Mouse (Mus musculus) midbrain, embryonic 16.5 days (tissue): ENCODE measurements around the gene Ctnnd2. TPM values are rescaled to one million over a fixed set of nuclear protein-coding genes. Genes with fewer than 3 reads are reported as not detected.
A peak's percentile ranks its signal among the peaks of the same experiment; 100 is the strongest.

Source experiments
- ATAC-seq: fragments of 200-750 bp; cut with Nextera tagmentation; 2 replicates; pipeline ENCODE4 v1.8.0; 2017; ENCODE audit warnings: moderate TSS enrichment
- H3K27ac ChIP-seq: fragments of 300-500 bp; sonication (generic); 2 replicates; pipeline ENCODE4 v1.5.1; 2014; ENCODE audit warnings: mild to moderate bottlenecking, low read length, mixed read lengths
- H3K27me3 ChIP-seq: fragments of 300-500 bp; sonication (generic); 2 replicates; pipeline ENCODE4 v1.6.1; 2014; ENCODE audit warnings: low read depth, low read length, mixed read lengths; ENCODE audit not compliant: control insufficient read depth, insufficient read depth
- H3K36me3 ChIP-seq: fragments of 300-500 bp; sonication (generic); 2 replicates; pipeline ENCODE4 v1.6.1; 2014; ENCODE audit warnings: mild to moderate bottlenecking, low read length, moderate library complexity, mixed read lengths; ENCODE audit not compliant: control insufficient read depth, insufficient read depth
- H3K4me1 ChIP-seq: fragments of 300-500 bp; sonication (generic); 2 replicates; pipeline ENCODE4 v1.6.1; 2014; ENCODE audit warnings: mild to moderate bottlenecking, low read length, mixed read lengths; ENCODE audit not compliant: control insufficient read depth, insufficient read depth
- H3K4me2 ChIP-seq: fragments of 300-500 bp; sonication (generic); 2 replicates; pipeline ENCODE4 v1.6.1; 2014; ENCODE audit warnings: mild to moderate bottlenecking, low read length, mixed read lengths
- H3K4me3 ChIP-seq: fragments of 300-500 bp; sonication (generic); 2 replicates; pipeline ENCODE4 v1.5.1; 2014; ENCODE audit warnings: low read depth, mild to moderate bottlenecking, low read length, moderate library complexity, mixed read lengths
- H3K9ac ChIP-seq: fragments of 300-500 bp; sonication (generic); 2 replicates; pipeline ENCODE4 v1.6.1; 2014; ENCODE audit warnings: low read depth, low read length, mixed read lengths
- H3K9me3 ChIP-seq: fragments of 300-500 bp; sonication (generic); replicated peaks from 2 replicates; pipeline ENCODE4 v1.6.1; 2014; ENCODE audit warnings: mild to moderate bottlenecking, low read length, mixed read lengths; ENCODE audit not compliant: control insufficient read depth, poor library complexity, severe bottlenecking
- WGBS: fragments of 180-500 bp; shearing (Covaris S2); extraction: QIAGEN DNeasy Blood & Tissue Kit; methylation state at CpG from one replicate; pipeline ENCODE4 v1.1.7; 2014; 5-methylcytosine and 5-hydroxymethylcytosine counted together
- polyA plus RNA-seq: library from polyadenylated mRNA; unstranded; fragments of >200 nt; fragmentation: Nextera tagmentation; extraction: Ambion mirVana; gene quantifications from 2 replicates; pipeline ENCODE4 v1.2.1, GENCODE M21; 2015

Gene Ctnnd2
- polyA plus RNA-seq, 1 experiment from 2014 or later: 62.8 TPM

- Histone ChIP-seq H3K4me1 (0 out of 2 replicates have a peak, but pooled peaks cover 3% of the 10 kb centered on the region), H3K4me3 (no peak overlapping the region), H3K36me3 (0 out of 2 replicates have a peak, but pooled peaks cover 2% of the 10 kb centered on the region), H3K27me3 (no peaks in the 10 kb centered on the region), H3K9ac (no peak overlapping the region), H3K4me2 (no peak overlapping the region), H3K9me3 (no peaks in the 10 kb centered on the region), H3K27ac (no peak overlapping the region)
- ATAC-seq: 0 out of 2 replicates have a peak, but pooled peaks have one; percentile 61
- WGBS: 86% methylated on average over 4 of the region's 4 CpGs
Measured at GRCm38 (mm10) chr15:30681939-30682338, 509.5 kb downstream of the Ctnnd2 start.

GRCm38 (mm10) chr15:30682360-30683119, 510.1 kb downstream of the Ctnnd2 start:
- Histone ChIP-seq H3K4me1 (0 out of 2 replicates have a peak, but pooled peaks cover 3% of the 10 kb centered on the region), H3K4me2 (no peak overlapping the region), H3K9me3 (no peaks in the 10 kb centered on the region), H3K27me3 (no peaks in the 10 kb centered on the region), H3K27ac (peak overlapping the region; percentile 30; the same call in 1 of the 2 replicates), H3K36me3 (0 out of 2 replicates have a peak, but pooled peaks cover 2% of the 10 kb centered on the region), H3K4me3 (no peak overlapping the region), H3K9ac (no peak overlapping the region)
- 56% methylated on average over 14 of the region's 14 CpGs for WGBS
- peak; percentile 65 for ATAC-seq

- no peak overlapping the region for H3K4me2 ChIP-seq
- no peak overlapping the region for H3K27ac ChIP-seq
- H3K9me3 ChIP-seq: no peaks in the 10 kb centered on the region
- no peak overlapping the region for H3K9ac ChIP-seq
- WGBS: 80% methylated on average over 4 of the region's 4 CpGs
- H3K4me3 ChIP-seq: no peak overlapping the region
- ATAC-seq: no peak
- 0 out of 2 replicates have a peak, but pooled peaks cover 3% of the 10 kb centered on the region for H3K4me1 ChIP-seq
- H3K36me3 ChIP-seq: 0 out of 2 replicates have a peak, but pooled peaks cover 2% of the 10 kb centered on the region
- no peaks in the 10 kb centered on the region for H3K27me3 ChIP-seq
Measured at GRCm38 (mm10) chr15:30686206-30687101, 514.1 kb downstream of the Ctnnd2 start.

- ATAC-seq: peak; percentile 92
- Histone ChIP-seq H3K27ac (peak overlapping the region; percentile 47; the same call in 1 of the 2 replicates), H3K4me2 (no peak overlapping the region), H3K9me3 (no peaks in the 10 kb centered on the region), H3K36me3 (no peaks in the 10 kb centered on the region), H3K4me1 (no peaks in the 10 kb centered on the region), H3K4me3 (no peak overlapping the region), H3K27me3 (no peaks in the 10 kb centered on the region), H3K9ac (no peak overlapping the region)
- 24% methylated on average over 6 of the region's 6 CpGs for WGBS
Measured at GRCm38 (mm10) chr15:30693754-30694205, 521.4 kb downstream of the Ctnnd2 start.

- Histone ChIP-seq H3K27ac (peak overlapping the region; percentile 47; the same call in 1 of the 2 replicates), H3K4me3 (no peak overlapping the region), H3K36me3 (no peaks in the 10 kb centered on the region), H3K4me2 (no peak overlapping the region), H3K9me3 (no peaks in the 10 kb centered on the region), H3K27me3 (no peaks in the 10 kb centered on the region), H3K9ac (no peak overlapping the region), H3K4me1 (no peaks in the 10 kb centered on the region)
- ATAC-seq: no peak
- 72% methylated on average over 1 of the region's 1 CpGs for WGBS
Measured at GRCm38 (mm10) chr15:30694286-30694685, 521.9 kb downstream of the Ctnnd2 start.

GRCm38 (mm10) chr15:30695859-30696258, 523.5 kb downstream of the Ctnnd2 start:
- Histone ChIP-seq H3K4me3 (no peak overlapping the region), H3K27ac (no peak overlapping the region), H3K9me3 (no peaks in the 10 kb centered on the region), H3K36me3 (no peaks in the 10 kb centered on the region), H3K4me2 (no peak overlapping the region), H3K27me3 (no peaks in the 10 kb centered on the region), H3K4me1 (no peaks in the 10 kb centered on the region), H3K9ac (no peak overlapping the region)
- ATAC-seq: no peak
- 93% methylated on average over 6 of the region's 6 CpGs for WGBS

GRCm38 (mm10) chr15:30697356-30697755, 525.0 kb downstream of the Ctnnd2 start:
- ATAC-seq: no peak
- no peak overlapping the region for H3K4me2 ChIP-seq
- WGBS: 78% methylated on average over 5 of the region's 5 CpGs
- H3K27me3 ChIP-seq: no peaks in the 10 kb centered on the region
- no peak overlapping the region for H3K27ac ChIP-seq
- H3K36me3 ChIP-seq: no peaks in the 10 kb centered on the region
- no peaks in the 10 kb centered on the region for H3K4me1 ChIP-seq
- no peaks in the 10 kb centered on the region; the same call in 1 of the 2 replicates for H3K9me3 ChIP-seq
- H3K4me3 ChIP-seq: no peak overlapping the region
- no peak overlapping the region for H3K9ac ChIP-seq

- Histone ChIP-seq H3K4me1 (no peaks in the 10 kb centered on the region), H3K36me3 (no peaks in the 10 kb centered on the region)
- WGBS: 45% methylated on average over 6 of the region's 6 CpGs
Measured at GRCm38 (mm10) chr15:30700762-30701161, 528.4 kb downstream of the Ctnnd2 start.

More at GRCm38 (mm10) chr15:30700762-30701161, 528.4 kb downstream of the Ctnnd2 start:
- H3K4me2 ChIP-seq: no peak overlapping the region
- H3K27me3 ChIP-seq: no peaks in the 10 kb centered on the region
- no peak overlapping the region for H3K27ac ChIP-seq
- no peak overlapping the region for H3K4me3 ChIP-seq
- no peak for ATAC-seq
- H3K9me3 ChIP-seq: no peaks in the 10 kb centered on the region; the same call in 1 of the 2 replicates
- no peak overlapping the region for H3K9ac ChIP-seq
